8 mouse cellular contexts compared by ENCODE assay signal in the genomic region with DNA sequence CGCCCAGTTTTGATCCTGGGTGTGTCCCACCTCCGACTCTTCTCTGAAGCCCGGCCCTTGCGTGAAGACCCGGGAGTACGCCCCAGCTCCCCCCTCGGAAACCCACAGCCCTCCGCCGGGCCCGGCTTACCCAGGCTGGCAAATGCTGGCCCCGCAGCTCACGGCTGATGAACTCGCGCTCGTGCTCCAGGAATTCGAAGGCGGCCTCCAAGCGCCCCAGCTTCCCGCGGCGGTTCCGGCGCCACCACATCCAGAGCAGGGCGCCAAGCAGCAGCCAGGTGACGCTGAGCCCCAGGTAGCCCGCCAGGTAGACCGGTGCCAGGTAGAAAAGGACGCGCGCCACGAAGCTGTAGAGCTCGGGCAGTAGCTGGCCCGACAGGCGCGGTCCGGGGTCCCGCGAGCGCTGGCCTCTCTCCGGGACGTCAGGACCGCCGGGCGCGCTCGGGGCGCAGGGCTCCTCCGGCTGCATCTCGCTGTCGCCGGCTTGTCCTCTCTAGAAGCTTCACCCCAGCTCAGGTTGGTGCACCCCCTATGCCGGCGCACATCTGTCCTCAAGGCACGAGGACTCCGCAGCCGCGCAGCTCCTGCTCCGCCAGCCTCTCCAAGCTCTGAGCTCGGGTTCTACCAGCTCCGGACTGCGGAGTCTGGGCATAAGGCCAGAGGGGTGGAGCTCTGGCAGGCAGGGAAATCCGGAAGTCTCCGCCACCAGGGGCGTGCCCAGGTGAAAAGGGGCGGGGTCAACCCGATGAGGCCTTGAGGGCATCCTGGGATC. TPM values are rescaled to one million over a fixed set of nuclear protein-coding genes. Genes with fewer than 3 reads are reported as not detected.
A peak's percentile ranks its signal among the peaks of the same experiment; 100 is the strongest.
DNase-seq lines count a peak whose midpoint lies in the region; ATAC-seq and TF ChIP-seq lines count a peak whose summit lies in the region.

Esyt3 (minus strand) TSS at position 637 of the 772 bp plus-strand sequence.

- peak; percentile 22 for DNase-seq in gastrocnemius, postnatal 14 days
- DNase-seq in gastrocnemius, postnatal 10 days: no peak
- DNase-seq in cerebellum, adult 9-11 months: peak; percentile 11
- peak; percentile 77 for DNase-seq in heart, embryonic 10.5 days (ENCODE audit: low spot score)
- peak; percentile 65 for DNase-seq in lung, adult 2 months
- no peak for DNase-seq in spleen, postnatal 14 days (ENCODE audit: low spot score in 2 of 2)

- WGBS in heart, embryonic 10.5 days: under 1% methylated on average over 66 of the region's 66 CpGs
- under 1% methylated on average over 66 of the region's 66 CpGs for WGBS in kidney, embryonic 14.5 days
- WGBS in lung, adult 2 months: 1% methylated on average over 66 of the region's 66 CpGs
- WGBS in neural tube, embryonic 15.5 days: under 1% methylated on average over 66 of the region's 66 CpGs

- H3K4me1 ChIP-seq in heart, embryonic 10.5 days: peaks cover 12% of the 10 kb centered on the region
- H3K4me1 ChIP-seq in kidney, embryonic 14.5 days (ENCODE audit: control insufficient read depth, insufficient read depth, low read length): 0 out of 2 replicates have a peak, but pooled peaks cover 3% of the 10 kb centered on the region
- peaks cover 3% of the 10 kb centered on the region; the same call in 1 of the 2 replicates for H3K4me1 ChIP-seq in lung, adult 2 months (ENCODE audit: control insufficient read depth, insufficient read depth, low read length)
- H3K4me1 ChIP-seq in neural tube, embryonic 15.5 days: peaks cover 15% of the 10 kb centered on the region

- H3K36me3 ChIP-seq in heart, embryonic 10.5 days: no peaks in the 10 kb centered on the region
- H3K36me3 ChIP-seq in kidney, embryonic 14.5 days (ENCODE audit: control insufficient read depth, insufficient read depth, low read length): no peaks in the 10 kb centered on the region
- H3K36me3 ChIP-seq in neural tube, embryonic 15.5 days: no peaks in the 10 kb centered on the region

- no peak for TF ChIP-seq CTCF in lung, adult 2 months (IDR thresholded peaks at IDR 0.05; ENCODE audit: insufficient read depth, low read length)

- peak; percentile 70 for ATAC-seq in kidney, embryonic 14.5 days (ENCODE audit: low FRiP score, low TSS enrichment)
- peak; percentile 69 for ATAC-seq in neural tube, embryonic 15.5 days (ENCODE audit: low FRiP score)

- peak within 1 kb of the TSS; percentile 67 for H3K4me2 ChIP-seq in kidney, embryonic 14.5 days (replicated peaks; ENCODE audit: low read depth, low read length)
- H3K4me2 ChIP-seq in neural tube, embryonic 15.5 days: peak within 1 kb of the TSS; percentile 99

- H3K9me3 ChIP-seq in heart, embryonic 10.5 days: no peaks in the 10 kb centered on the region
- no peaks in the 10 kb centered on the region for H3K9me3 ChIP-seq in kidney, embryonic 14.5 days (ENCODE audit: control insufficient read depth, low read length)
- H3K9me3 ChIP-seq in neural tube, embryonic 15.5 days (replicated peaks): no peaks in the 10 kb centered on the region

- peaks cover 86% of the 10 kb centered on the region for H3K27me3 ChIP-seq in heart, embryonic 10.5 days (ENCODE audit: insufficient read depth, poor library complexity, severe bottlenecking)
- H3K27me3 ChIP-seq in kidney, embryonic 14.5 days (ENCODE audit: control insufficient read depth, insufficient read depth, low read length): peaks cover 46% of the 10 kb centered on the region
- H3K27me3 ChIP-seq in neural tube, embryonic 15.5 days (replicated peaks): peaks cover 50% of the 10 kb centered on the region

- intact Hi-C loops in gastrocnemius, postnatal 14 days (cut with DNase I; ENCODE audit: low total_unique reads): no loop called here

- H3K4me3 ChIP-seq in heart, embryonic 10.5 days: peak within 1 kb of the TSS; percentile 61
- H3K4me3 ChIP-seq in kidney, embryonic 14.5 days (ENCODE audit: low read length): peak within 1 kb of the TSS; percentile 39
- peak within 1 kb of the TSS; percentile 46 for H3K4me3 ChIP-seq in lung, adult 2 months (replicated peaks; ENCODE audit: extremely low read depth, low read depth, low read length)
- peak within 1 kb of the TSS; percentile 50 for H3K4me3 ChIP-seq in neural tube, embryonic 15.5 days (replicated peaks)

- H3K9ac ChIP-seq in kidney, embryonic 14.5 days (ENCODE audit: low read depth, low read length): peak within 1 kb of the TSS; percentile 40; the same call in 1 of the 2 replicates
- H3K9ac ChIP-seq in neural tube, embryonic 15.5 days (replicated peaks): peak within 1 kb of the TSS; percentile 26

- H3K27ac ChIP-seq in heart, embryonic 10.5 days: 0 out of 2 replicates have a peak within 1 kb of the TSS, but pooled peaks have one; percentile 13
- no peak within 1 kb of the TSS for H3K27ac ChIP-seq in kidney, embryonic 14.5 days (ENCODE audit: low read depth, low read length)
- no peak within 1 kb of the TSS for H3K27ac ChIP-seq in neural tube, embryonic 15.5 days (replicated peaks)

- peak; percentile 15; the same call in 1 of the 2 replicates for TF ChIP-seq POLR2A in lung, adult 2 months (IDR thresholded peaks at IDR 0.05; ENCODE audit: borderline replicate concordance, extremely low read depth, low read depth, low read length)

RNA-seq across cellular contexts. Expression of gene Esyt3, which starts in this region (rescaled TPM):
- total RNA-seq in gastrocnemius, postnatal 14 days (2021): under 1 TPM in 1 of 2 experiments, not detected in 1; 0.37 TPM
- under 1 TPM; 0.70 to 0.99 TPM for total RNA-seq in gastrocnemius, postnatal 10 days (2021)
- 0.11 and 0.23 TPM in 2 replicates for polyA plus RNA-seq in heart, embryonic 10.5 days (2016; fragmentation: Nextera tagmentation; extraction: Ambion mirVana)
- 0.17 and 0.76 TPM in 2 replicates for polyA plus RNA-seq in kidney, embryonic 14.5 days (2014; fragmentation: Nextera tagmentation; extraction: Ambion mirVana)
- polyA plus RNA-seq in lung, adult 2 months (2012; rRNA removed): 6.0 and 11.0 TPM in 2 replicates
- polyA plus RNA-seq in neural tube, embryonic 15.5 days (2015; fragmentation: Nextera tagmentation; extraction: Ambion mirVana): 0.60 and 0.64 TPM in 2 replicates

Comparison
In these comparisons a context has a peak if more than half of its experiments do, and no peak if none do; other contexts are left out.
1. Peak in DNase-seq in gastrocnemius, postnatal 14 days; RNA of the gene not detected or under 1 TPM.
2. Peak in DNase-seq, H3K4me3 ChIP-seq and H3K27ac ChIP-seq in heart, embryonic 10.5 days; RNA of the gene not detected or under 1 TPM.
3. Peak in ATAC-seq, H3K4me3 ChIP-seq, H3K9ac ChIP-seq and H3K4me2 ChIP-seq in kidney, embryonic 14.5 days; RNA of the gene not detected or under 1 TPM.
4. Peak in ATAC-seq, H3K4me3 ChIP-seq, H3K9ac ChIP-seq and H3K4me2 ChIP-seq in neural tube, embryonic 15.5 days; RNA of the gene not detected or under 1 TPM.
5. DNase-seq: peak in cerebellum, adult 9-11 months (single experiment) and lung, adult 2 months (single experiment); none in gastrocnemius, postnatal 10 days (single experiment) and spleen, postnatal 14 days (0 of 2).
6. Peak in every context shown above with its lines, with median percentiles within 50 percentile points of each other: H3K4me3 ChIP-seq.